Mouse (Mus musculus): ENCODE results near the gene Adra2a.

Adra2a gene

GRCm38 (mm10) chr19:54076362-54077349 lies 32.7 kb downstream of the Adra2a start:
- WGBS: 65% methylated on average over 10 of the region's 10 CpGs

GRCm38 (mm10) chr19:54081303-54081702 lies 37.4 kb downstream of the Adra2a start:
- WGBS: 89% methylated on average over 9 of the region's 9 CpGs

DNA sequence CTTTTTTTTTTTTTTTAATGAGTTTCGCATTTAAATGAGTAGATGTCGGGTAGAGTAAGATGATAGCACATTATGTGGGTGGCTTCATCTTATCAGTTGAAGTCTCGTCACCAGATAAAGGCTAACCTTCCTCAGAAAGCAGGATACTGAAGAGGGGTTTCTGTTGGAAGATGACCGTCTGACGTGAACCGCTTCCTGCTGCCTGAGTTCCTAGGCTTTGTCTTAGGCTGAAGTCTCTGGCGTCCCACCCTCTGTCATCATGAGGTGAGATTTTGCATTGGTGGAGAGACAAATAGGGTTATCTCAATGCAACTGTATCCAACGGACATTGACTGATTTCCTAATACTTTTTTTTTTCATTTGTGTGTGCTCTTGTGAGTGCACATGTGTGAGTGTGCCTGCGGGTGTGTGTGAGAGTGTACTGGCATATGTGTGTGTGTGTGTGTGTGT lies 37.8 kb downstream of the Adra2a start:
- 83% methylated on average over 9 of the region's 9 CpGs for WGBS

DNA sequence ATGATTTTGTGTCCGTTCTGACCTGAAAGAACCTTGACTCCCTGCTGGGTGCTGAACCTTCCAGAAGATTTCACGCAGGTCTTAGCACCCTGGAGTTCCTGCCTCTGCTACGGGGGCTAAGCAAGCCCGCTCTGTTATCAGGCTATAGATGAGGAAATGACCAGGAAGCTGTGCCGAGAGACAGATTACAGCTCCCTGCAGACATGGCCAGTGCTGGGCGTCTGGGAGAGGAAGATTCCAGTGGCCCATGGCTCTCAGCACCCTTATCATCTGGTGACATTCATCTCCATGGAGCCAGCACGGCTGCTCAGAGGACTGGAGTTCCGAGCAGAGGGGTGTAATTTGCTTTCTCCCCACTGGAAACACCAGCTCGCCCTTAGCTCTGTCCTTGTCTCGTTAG lies 43.4 kb downstream of the Adra2a start:
- 81% methylated on average over 10 of the region's 10 CpGs for WGBS

- 88% methylated on average over 3 of the region's 3 CpGs for WGBS
These were observed 49.6 kb downstream of the Adra2a start for GRCm38 (mm10) chr19:54093599-54093998.

- 61% methylated on average over 5 of the region's 5 CpGs for WGBS
These were observed 51.8 kb downstream of the Adra2a start for GRCm38 (mm10) chr19:54095716-54096115.

DNA sequence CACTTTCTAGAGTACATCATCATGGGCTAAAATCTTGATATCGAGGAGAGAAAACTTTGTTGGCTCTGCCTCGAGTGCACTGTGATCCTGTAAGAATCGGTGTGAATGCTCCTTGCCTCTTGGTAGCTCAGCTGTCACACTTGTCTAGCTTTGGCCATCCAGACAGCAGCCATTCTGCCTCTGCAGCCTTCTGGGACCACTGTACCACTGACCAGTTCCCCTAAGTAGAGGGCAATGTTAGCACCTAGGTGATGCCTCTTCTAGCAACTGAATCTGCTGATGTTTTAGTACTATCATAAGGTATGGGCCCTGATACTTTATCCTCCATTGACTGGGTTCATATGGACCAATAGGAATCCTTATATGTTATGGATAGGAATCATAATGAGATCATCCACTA lies 54.4 kb downstream of the Adra2a start:
- WGBS: 93% methylated on average over 3 of the region's 3 CpGs
